Mouse (Mus musculus): ENCODE measurements at regions not wholly inside any gene's neighbourhood (a gene's known extent, or its start where the extent isn't known, plus 50 kb on each side); places are given as distances from the start of the nearest gene placed in this dataset.

DNA sequence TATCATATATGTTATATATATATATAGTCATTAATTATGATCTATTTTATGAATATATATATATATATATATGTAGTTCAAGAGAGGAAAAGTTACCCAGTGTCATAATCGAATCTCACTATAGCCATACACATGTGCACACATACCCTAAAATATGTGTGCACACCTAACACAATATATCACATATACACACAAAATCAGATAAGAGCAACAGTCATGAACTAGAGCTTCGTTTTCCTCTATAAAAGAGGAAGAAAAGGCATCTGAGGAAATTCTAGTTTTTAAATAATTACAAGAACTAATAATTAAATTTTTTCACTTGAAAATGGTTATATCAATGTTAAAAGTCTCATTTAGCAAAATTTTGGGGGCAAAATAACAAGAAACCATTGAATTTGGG, 835.3 kb upstream of the Tbl1xr1 start:
- TF ChIP-seq CTCF (IDR thresholded peaks at IDR 0.05; ENCODE audit: borderline replicate concordance, insufficient read depth, low read length) (no peak), POLR2A (IDR thresholded peaks at IDR 0.05; ENCODE audit: low read depth, low read length) (no peak)

Measured in embryonic fibroblast, embryonic 13.5 days (primary cell).